Mouse (Mus musculus) CH12.LX (cell line): ENCODE results near the gene Hddc2. TPM values are rescaled to one million over a fixed set of nuclear protein-coding genes. Genes with fewer than 3 reads are reported as not detected.

Experiments used
- DNase-seq: peaks from one replicate; pipeline ENCODE4 v3.0.0-alpha.2; 2013; ENCODE audit errors: extremely low read depth
- H3K27ac ChIP-seq: 2 replicates; pipeline ENCODE4 v1.5.1; 2012; ENCODE audit warnings: low read depth, mild to moderate bottlenecking, control low read depth, moderate library complexity; ENCODE audit not compliant: insufficient read depth
- H3K27me3 ChIP-seq: replicated peaks from 2 replicates; pipeline ENCODE3; 2012; ENCODE audit warnings: inconsistent platforms
- H3K36me3 ChIP-seq, 2 experiments: replicated peaks in 1 of 2; 2 replicates each; pipeline versions ENCODE3 to v1.6.1; 2012; ENCODE audit warnings: inconsistent platforms in 1 of 2, low read length in 1 of 2, mild to moderate bottlenecking in 1 of 2, mixed read lengths in 1 of 2, moderate library complexity in 1 of 2; ENCODE audit not compliant: control insufficient read depth in 1 of 2, insufficient read depth in 1 of 2
- H3K4me1 ChIP-seq, 2 experiments: 2 replicates each; pipeline ENCODE4 v1.6.1; 2012; ENCODE audit warnings: inconsistent platforms in 1 of 2, moderate library complexity in 1 of 2; ENCODE audit not compliant: insufficient read depth in 2 of 2, control insufficient read depth in 1 of 2
- H3K4me2 ChIP-seq: 2 replicates; pipeline ENCODE4 v1.6.1; 2012; ENCODE audit warnings: low read depth, mild to moderate bottlenecking, control low read depth; ENCODE audit not compliant: poor library complexity, insufficient read depth, severe bottlenecking
- H3K4me3 ChIP-seq, 3 experiments: fragments of 150-350 bp in 1 of 3; sonication (generic) in 1 of 3; replicated peaks in 1 of 3; 2 replicates each; pipeline versions ENCODE3 to v1.5.1; 2011 to 2012; ENCODE audit warnings: low read depth in 2 of 3, low read length in 2 of 3, mild to moderate bottlenecking in 2 of 3, moderate library complexity in 2 of 3, control low read depth in 1 of 3, improper control_type of control experiment in 1 of 3, inconsistent platforms in 1 of 3, mixed read lengths in 1 of 3; ENCODE audit not compliant: poor library complexity in 1 of 3
- H3K79me2 ChIP-seq: replicated peaks from 2 replicates; pipeline ENCODE4 v1.6.1; 2012; ENCODE audit warnings: mild to moderate bottlenecking, moderate library complexity; ENCODE audit not compliant: control insufficient read depth, poor library complexity, insufficient read depth, severe bottlenecking; ENCODE audit errors: extremely low read depth
- H3K9ac ChIP-seq: 2 replicates; pipeline ENCODE4 v1.6.1; 2012; ENCODE audit warnings: low read depth, mild to moderate bottlenecking, control low read depth, moderate library complexity; ENCODE audit not compliant: insufficient read depth
- H3K9me3 ChIP-seq: replicated peaks from 2 replicates; pipeline ENCODE3; 2012; ENCODE audit warnings: low read length, inconsistent platforms, mixed read lengths
- BHLHE40 ChIP-seq: IDR thresholded peaks from 2 replicates; pipeline ENCODE4 v1.6.1; 2011; ENCODE audit warnings: mild to moderate bottlenecking, low read depth, low read length, improper control_type of control experiment
- CHD1 ChIP-seq: IDR thresholded peaks from 2 replicates; pipeline ENCODE4 v1.6.1; 2012; ENCODE audit warnings: low read depth, low read length, improper control_type of control experiment, inconsistent platforms
- CTCF ChIP-seq, 2 experiments: IDR thresholded peaks in 1 of 2; conservative IDR thresholded peaks in 1 of 2; 2 replicates each; pipeline ENCODE4 v1.5.1; 2011 to 2012; ENCODE audit warnings: low read depth in 2 of 2, low read length in 2 of 2, improper control_type of control experiment in 1 of 2, inconsistent platforms in 1 of 2, mild to moderate bottlenecking in 1 of 2, moderate library complexity in 1 of 2
- E2F4 ChIP-seq: IDR thresholded peaks from 2 replicates; pipeline ENCODE4 v1.6.1; 2011; ENCODE audit warnings: low read depth, low read length, improper control_type of control experiment; ENCODE audit not compliant: insufficient replicate concordance
- EP300 ChIP-seq: IDR thresholded peaks from 2 replicates; pipeline ENCODE4 v1.6.1; 2011; ENCODE audit warnings: low read length, improper control_type of control experiment
- ETS1 ChIP-seq: conservative IDR thresholded peaks from 2 replicates; pipeline ENCODE4 v1.6.1; 2012; ENCODE audit warnings: low read depth, mild to moderate bottlenecking, inconsistent platforms, low read length, improper control_type of control experiment, moderate library complexity
- GABPA ChIP-seq: IDR thresholded peaks from 2 replicates; pipeline ENCODE4 v1.6.1; 2012; ENCODE audit warnings: low read depth, low read length, improper control_type of control experiment, inconsistent platforms; ENCODE audit not compliant: insufficient replicate concordance
- KAT2A ChIP-seq: IDR thresholded peaks from 2 replicates; pipeline ENCODE4 v1.6.1; 2012; ENCODE audit warnings: low read length, improper control_type of control experiment, inconsistent platforms; ENCODE audit not compliant: insufficient replicate concordance
- MAFK ChIP-seq: IDR thresholded peaks from 2 replicates; pipeline ENCODE4 v1.6.1; 2011; ENCODE audit warnings: low read length, improper control_type of control experiment; ENCODE audit not compliant: insufficient replicate concordance
- MAZ ChIP-seq: IDR thresholded peaks from 2 replicates; pipeline ENCODE4 v1.6.1; 2012; ENCODE audit warnings: low read depth, mild to moderate bottlenecking, inconsistent platforms, low read length, improper control_type of control experiment, moderate library complexity
- MEF2A ChIP-seq: IDR thresholded peaks from 2 replicates; pipeline ENCODE4 v1.6.1; 2014; ENCODE audit warnings: low read depth, mild to moderate bottlenecking, inconsistent platforms, low read length, improper control_type of control experiment, borderline replicate concordance
- NELFE ChIP-seq: IDR thresholded peaks from 2 replicates; pipeline ENCODE4 v1.6.1; 2011; ENCODE audit warnings: low read depth, low read length, improper control_type of control experiment
- NRF1 ChIP-seq: IDR thresholded peaks from 2 replicates; pipeline ENCODE4 v1.6.1; 2014; ENCODE audit warnings: low read depth, mild to moderate bottlenecking, inconsistent platforms, low read length, improper control_type of control experiment, moderate library complexity
- PAX5 ChIP-seq: IDR thresholded peaks from 2 replicates; pipeline ENCODE4 v1.6.1; 2012; ENCODE audit warnings: low read length, inconsistent platforms, mixed read lengths
- RAD21 ChIP-seq: IDR thresholded peaks from 2 replicates; pipeline ENCODE4 v1.6.1; 2011; ENCODE audit warnings: low read depth, mild to moderate bottlenecking, low read length, improper control_type of control experiment, moderate library complexity
- SIN3A ChIP-seq: IDR thresholded peaks from 2 replicates; pipeline ENCODE4 v1.6.1; 2012; ENCODE audit warnings: low read length, improper control_type of control experiment, inconsistent platforms
- SMC3 ChIP-seq: IDR thresholded peaks from 2 replicates; pipeline ENCODE4 v1.6.1; 2011; ENCODE audit warnings: low read depth, low read length, improper control_type of control experiment
- USF1 ChIP-seq: IDR thresholded peaks from 2 replicates; pipeline ENCODE4 v1.6.1; 2014; ENCODE audit warnings: low read depth, mild to moderate bottlenecking, inconsistent platforms, low read length, improper control_type of control experiment
- USF2 ChIP-seq: conservative IDR thresholded peaks from 2 replicates; pipeline ENCODE4 v1.6.1; 2011; ENCODE audit warnings: low read depth, low read length, improper control_type of control experiment
- ZKSCAN1 ChIP-seq: IDR thresholded peaks from 2 replicates; pipeline ENCODE4 v1.6.1; 2012; ENCODE audit warnings: low read depth, inconsistent platforms, low read length, improper control_type of control experiment, borderline replicate concordance
- ZMIZ1 ChIP-seq: IDR thresholded peaks from 2 replicates; pipeline ENCODE4 v1.6.1; 2012; ENCODE audit warnings: low read depth, mild to moderate bottlenecking, inconsistent platforms, low read length, improper control_type of control experiment
- dilution Hi-C: fragments of 300-500 bp; cut with MboI; formaldehyde crosslinking; loops from 2 replicates; pipeline ENCODE4 v1.14.3; 2020; ENCODE audit warnings: low sequenced_read_pairs; ENCODE audit not compliant: extremely low pct_unique_long_range_greater_than_20kb, extremely low pct_ligation_motif_present
- in situ Hi-C: fragments of 300-500 bp; cut with MboI; formaldehyde crosslinking; loops from 3 replicates; pipeline ENCODE4 v1.14.3; 2019; ENCODE audit warnings: low sequenced_read_pairs, low pct_ligation_motif_present, low pct_unique_long_range_greater_than_20kb, mixed read lengths
- polyA plus RNA-seq: library from polyadenylated mRNA; unstranded; fragments of >175 nt; gene quantifications from 2 replicates; pipeline ENCODE4 v1.2.1, GENCODE M21; 2012; ENCODE audit warnings: low read depth; ENCODE audit not compliant: insufficient read length
- total RNA-seq, 2 experiments: library from RNA; depleted of rRNA; stranded (reverse); fragments of 300-350 nt in 1 of 2; fragments of >200 nt in 1 of 2; gene quantifications; 2 replicates each; pipeline ENCODE4 v1.2.3; 2012 to 2014

Hddc2 gene
- total and polyA plus RNA-seq, 3 experiments = 51.5 to 93.0 (median 51.7) TPM

GRCm38 (mm10) chr10:31296458-31296857, 16.7 kb upstream of the Hddc2 start:
- Histone ChIP-seq H3K36me3 (no peaks in the 10 kb centered on the region), H3K4me2 (no peak overlapping the region), H3K9me3 (no peaks in the 10 kb centered on the region), H3K4me1 (no peaks in the 10 kb centered on the region), H3K79me2 (no peaks in the 10 kb centered on the region), H3K9ac (no peak overlapping the region), H3K4me3 (no peak overlapping the region), H3K27me3 (no peaks in the 10 kb centered on the region), H3K27ac (no peak overlapping the region)
- TF ChIP-seq KAT2A (no peak), BHLHE40 (no peak), MAFK (no peak), SIN3A (no peak), ETS1 (no peak), SMC3 (no peak), GABPA (no peak), E2F4 (no peak), NRF1 (no peak), MAZ (no peak)
- no peak for DNase-seq
- dilution Hi-C loops (no loop called here), in situ Hi-C loops (no loop called here)

DNA sequence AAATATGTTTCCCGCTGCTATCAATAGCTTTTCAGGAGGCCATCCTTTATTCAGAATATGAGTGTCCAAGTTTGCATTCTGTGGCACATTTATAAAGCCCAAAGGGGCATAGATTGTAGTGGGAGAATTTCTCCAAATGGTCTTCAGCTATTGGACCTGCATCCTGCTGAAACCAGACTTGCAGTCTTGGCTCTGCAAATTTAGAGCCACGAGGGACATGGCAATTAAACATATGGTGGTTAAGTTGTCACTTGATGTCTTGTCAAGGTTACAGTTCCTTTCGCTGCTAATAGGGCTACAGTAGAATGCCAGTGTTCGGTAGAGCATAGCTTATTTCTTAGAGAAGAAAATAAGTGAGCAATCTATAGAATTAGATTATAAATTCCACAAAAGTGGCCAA, 16.1 kb upstream of the Hddc2 start:
- Histone ChIP-seq H3K27ac (no peak overlapping the region), H3K9ac (no peak overlapping the region), H3K4me2 (no peak overlapping the region), H3K9me3 (no peaks in the 10 kb centered on the region), H3K4me3 (no peak overlapping the region), H3K4me1 (no peaks in the 10 kb centered on the region), H3K36me3 (no peaks in the 10 kb centered on the region), H3K79me2 (no peaks in the 10 kb centered on the region), H3K27me3 (no peaks in the 10 kb centered on the region)
- dilution Hi-C loops = no loop called here
- TF ChIP-seq USF2 = no peak
- TF ChIP-seq BHLHE40 = no peak
- TF ChIP-seq CHD1 = no peak
- no peak for TF ChIP-seq EP300
- no peak for TF ChIP-seq RAD21
- TF ChIP-seq MEF2A = no peak
- no peak for TF ChIP-seq USF1
- no peak for TF ChIP-seq PAX5
- TF ChIP-seq MAFK = no peak
- TF ChIP-seq NELFE = no peak
- TF ChIP-seq CTCF (conservative IDR thresholded peaks at IDR 0.05 in 1 of 2, IDR thresholded peaks at IDR 0.05 in 1 of 2; ENCODE audit: low read depth in 2 of 2, low read length in 2 of 2) = no peak
- no peak for TF ChIP-seq ZKSCAN1
- no peak for TF ChIP-seq ZMIZ1
- TF ChIP-seq E2F4 = no peak
- no peak for TF ChIP-seq SMC3
- no peak for DNase-seq
- in situ Hi-C loops = no loop called here
